Mouse (Mus musculus): ENCODE data around the gene Echdc3. TPM values are rescaled to one million over a fixed set of nuclear protein-coding genes. Genes with fewer than 3 reads are reported as not detected.

The Echdc3 gene
- polyA plus RNA-seq, 1 experiment from 2014 or later: 9.7 TPM

DNA sequence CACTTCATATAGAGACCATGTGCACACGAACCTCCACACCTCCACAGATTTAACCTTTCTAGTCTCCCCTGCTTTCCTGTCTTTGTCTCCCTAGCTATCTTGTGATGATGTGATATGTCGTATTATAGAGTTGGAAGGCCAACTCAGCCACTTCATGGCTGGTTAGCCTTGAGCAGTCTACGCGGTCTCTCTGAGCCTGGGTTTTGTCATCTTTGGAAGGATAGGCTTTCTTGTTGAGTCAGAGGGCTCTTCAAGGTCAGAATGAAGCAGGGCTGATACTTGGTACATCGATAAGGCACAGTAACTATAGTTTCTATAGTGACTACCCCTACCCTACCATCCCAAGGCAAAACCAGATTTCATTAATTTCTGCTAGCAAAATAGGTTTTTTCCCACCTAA is 28.6 kb upstream of the Echdc3 start:
- Histone ChIP-seq H3K27me3 (no peaks in the 10 kb centered on the region), H3K36me3 (no peaks in the 10 kb centered on the region), H3K4me3 (no peak overlapping the region), H3K4me1 (peaks cover 13% of the 10 kb centered on the region), H3K4me2 (no peak overlapping the region), H3K27ac (no peak overlapping the region), H3K9ac (no peak overlapping the region), H3K9me3 (peaks cover 6% of the 10 kb centered on the region; the same call in 1 of the 2 replicates)
- no peak for ATAC-seq (ENCODE audit: borderline replicate concordance, extremely low read depth, low FRiP score, low TSS enrichment)
- WGBS: 83% methylated on average over 5 of the region's 5 CpGs

GRCm38 (mm10) chr2:6240072-6240471 is 27.2 kb upstream of the Echdc3 start:
- Histone ChIP-seq H3K4me1 (peaks cover 13% of the 10 kb centered on the region), H3K36me3 (no peaks in the 10 kb centered on the region), H3K27ac (no peak overlapping the region), H3K27me3 (no peaks in the 10 kb centered on the region), H3K4me2 (no peak overlapping the region), H3K9ac (no peak overlapping the region), H3K9me3 (no peaks in the 10 kb centered on the region), H3K4me3 (no peak overlapping the region)
- WGBS: 39% methylated on average over 1 of the region's 1 CpGs
- no peak for ATAC-seq (ENCODE audit: borderline replicate concordance, extremely low read depth, low FRiP score, low TSS enrichment)

- H3K36me3 ChIP-seq: no peaks in the 10 kb centered on the region
- no peaks in the 10 kb centered on the region for H3K9me3 ChIP-seq
- peaks cover 13% of the 10 kb centered on the region for H3K4me1 ChIP-seq
- WGBS: 43% methylated on average over 4 of the region's 4 CpGs
- H3K27ac ChIP-seq: no peak overlapping the region
- H3K4me2 ChIP-seq: no peak overlapping the region
- no peak overlapping the region for H3K9ac ChIP-seq
- peak; percentile 62; the same call in 1 of the 2 replicates for ATAC-seq (ENCODE audit: borderline replicate concordance, extremely low read depth, low FRiP score, low TSS enrichment)
- no peak overlapping the region for H3K4me3 ChIP-seq
- no peaks in the 10 kb centered on the region for H3K27me3 ChIP-seq
These were observed 26.5 kb upstream of the Echdc3 start for GRCm38 (mm10) chr2:6239333-6239732.

DNA sequence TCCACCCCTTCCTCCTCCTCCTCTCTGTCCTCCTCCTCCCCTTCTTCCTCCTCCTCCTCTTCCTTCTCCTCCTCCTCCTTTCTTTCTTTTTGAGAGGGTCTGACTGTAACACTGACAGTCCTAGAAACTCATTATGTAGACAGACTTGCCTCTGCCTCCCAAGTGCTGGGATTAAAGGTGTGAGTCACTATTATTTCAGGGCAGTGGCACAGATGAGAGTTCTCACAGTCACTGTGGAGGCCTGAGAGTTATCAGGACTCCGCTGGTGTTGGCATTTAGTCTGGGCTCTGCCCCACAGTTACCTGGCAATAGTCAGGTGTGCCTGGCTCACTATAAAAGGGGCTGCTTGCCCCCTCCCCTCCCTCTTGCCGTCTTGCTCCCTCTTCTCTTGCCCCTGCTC is 25.8 kb upstream of the Echdc3 start:
- peak overlapping the region; percentile 59 for H3K27ac ChIP-seq
- WGBS: 50% methylated on average over 2 of the region's 2 CpGs
- no peaks in the 10 kb centered on the region for H3K9me3 ChIP-seq
- H3K27me3 ChIP-seq: no peaks in the 10 kb centered on the region
- H3K9ac ChIP-seq: no peak overlapping the region
- no peak overlapping the region for H3K4me2 ChIP-seq
- ATAC-seq (ENCODE audit: borderline replicate concordance, extremely low read depth, low FRiP score, low TSS enrichment): peak; percentile 40; the same call in 1 of the 2 replicates
- no peak overlapping the region for H3K4me3 ChIP-seq
- H3K4me1 ChIP-seq: peaks cover 17% of the 10 kb centered on the region
- H3K36me3 ChIP-seq: no peaks in the 10 kb centered on the region

GRCm38 (mm10) chr2:6238244-6238643 is 25.4 kb upstream of the Echdc3 start:
- no peak overlapping the region for H3K9ac ChIP-seq
- ATAC-seq (ENCODE audit: borderline replicate concordance, extremely low read depth, low FRiP score, low TSS enrichment): peak; percentile 47; the same call in 1 of the 2 replicates
- WGBS: 23% methylated on average over 4 of the region's 4 CpGs

GRCm38 (mm10) chr2:6233353-6233752 is 20.5 kb upstream of the Echdc3 start:
- H3K27ac ChIP-seq: no peak overlapping the region
- no peak overlapping the region for H3K9ac ChIP-seq
- H3K4me2 ChIP-seq: no peak overlapping the region
- no peaks in the 10 kb centered on the region for H3K9me3 ChIP-seq
- WGBS: 46% methylated on average over 6 of the region's 6 CpGs
- H3K4me1 ChIP-seq: peaks cover 18% of the 10 kb centered on the region
- no peak overlapping the region for H3K4me3 ChIP-seq
- H3K27me3 ChIP-seq: no peaks in the 10 kb centered on the region
- H3K36me3 ChIP-seq: no peaks in the 10 kb centered on the region
- no peak for ATAC-seq (ENCODE audit: borderline replicate concordance, extremely low read depth, low FRiP score, low TSS enrichment)

More at GRCm38 (mm10) chr2:6238244-6238643, 25.4 kb upstream of the Echdc3 start:
- Histone ChIP-seq H3K27ac (peak overlapping the region; percentile 59), H3K9me3 (no peaks in the 10 kb centered on the region), H3K36me3 (no peaks in the 10 kb centered on the region), H3K4me3 (no peak overlapping the region), H3K27me3 (no peaks in the 10 kb centered on the region), H3K4me2 (no peak overlapping the region), H3K4me1 (peaks cover 21% of the 10 kb centered on the region)

GRCm38 (mm10) chr2:6232755-6233154 is 19.9 kb upstream of the Echdc3 start:
- no peak overlapping the region for H3K4me2 ChIP-seq
- H3K27ac ChIP-seq: no peak overlapping the region
- H3K4me1 ChIP-seq: peaks cover 12% of the 10 kb centered on the region; the same call in 1 of the 2 replicates
- H3K9ac ChIP-seq: no peak overlapping the region
- WGBS: 65% methylated on average over 7 of the region's 7 CpGs
- no peaks in the 10 kb centered on the region for H3K9me3 ChIP-seq
- H3K36me3 ChIP-seq: no peaks in the 10 kb centered on the region
- H3K27me3 ChIP-seq: no peaks in the 10 kb centered on the region
- ATAC-seq (ENCODE audit: borderline replicate concordance, extremely low read depth, low FRiP score, low TSS enrichment): no peak
- no peak overlapping the region for H3K4me3 ChIP-seq

GRCm38 (mm10) chr2:6230865-6231264 is 18.0 kb upstream of the Echdc3 start:
- Histone ChIP-seq H3K27me3 (no peaks in the 10 kb centered on the region), H3K36me3 (no peaks in the 10 kb centered on the region), H3K27ac (no peak overlapping the region), H3K4me3 (no peak overlapping the region), H3K9ac (no peak overlapping the region), H3K4me1 (peaks cover 12% of the 10 kb centered on the region; the same call in 1 of the 2 replicates), H3K4me2 (no peak overlapping the region), H3K9me3 (no peaks in the 10 kb centered on the region)
- 59% methylated on average over 6 of the region's 6 CpGs for WGBS
- no peak for ATAC-seq (ENCODE audit: borderline replicate concordance, extremely low read depth, low FRiP score, low TSS enrichment)

GRCm38 (mm10) chr2:6229597-6230290 is 16.9 kb upstream of the Echdc3 start:
- Histone ChIP-seq H3K27ac (no peak overlapping the region), H3K9me3 (no peaks in the 10 kb centered on the region), H3K4me3 (no peak overlapping the region), H3K4me1 (peaks cover 12% of the 10 kb centered on the region; the same call in 1 of the 2 replicates), H3K36me3 (no peaks in the 10 kb centered on the region), H3K4me2 (no peak overlapping the region), H3K9ac (no peak overlapping the region), H3K27me3 (no peaks in the 10 kb centered on the region)
- no peak for ATAC-seq (ENCODE audit: borderline replicate concordance, extremely low read depth, low FRiP score, low TSS enrichment)
- WGBS: 53% methylated on average over 5 of the region's 5 CpGs

GRCm38 (mm10) chr2:6227059-6227445 is 14.2 kb upstream of the Echdc3 start:
- H3K9ac ChIP-seq: no peak overlapping the region
- no peak overlapping the region for H3K27ac ChIP-seq
- H3K9me3 ChIP-seq: no peaks in the 10 kb centered on the region
- no peak overlapping the region for H3K4me3 ChIP-seq
- ATAC-seq (ENCODE audit: borderline replicate concordance, extremely low read depth, low FRiP score, low TSS enrichment): no peak
- no peaks in the 10 kb centered on the region for H3K27me3 ChIP-seq
- no peak overlapping the region for H3K4me2 ChIP-seq
- H3K4me1 ChIP-seq: no peaks in the 10 kb centered on the region
- 69% methylated on average over 7 of the region's 7 CpGs for WGBS
- H3K36me3 ChIP-seq: no peaks in the 10 kb centered on the region

GRCm38 (mm10) chr2:6226361-6227058 is 13.7 kb upstream of the Echdc3 start:
- Histone ChIP-seq H3K9me3 (no peaks in the 10 kb centered on the region), H3K27ac (no peak overlapping the region; the same call in 1 of the 2 replicates), H3K27me3 (no peaks in the 10 kb centered on the region), H3K4me2 (no peak overlapping the region), H3K4me1 (no peaks in the 10 kb centered on the region), H3K4me3 (no peak overlapping the region), H3K36me3 (no peaks in the 10 kb centered on the region), H3K9ac (no peak overlapping the region)
- 72% methylated on average over 10 of the region's 10 CpGs for WGBS
- ATAC-seq (ENCODE audit: borderline replicate concordance, extremely low read depth, low FRiP score, low TSS enrichment): no peak

DNA sequence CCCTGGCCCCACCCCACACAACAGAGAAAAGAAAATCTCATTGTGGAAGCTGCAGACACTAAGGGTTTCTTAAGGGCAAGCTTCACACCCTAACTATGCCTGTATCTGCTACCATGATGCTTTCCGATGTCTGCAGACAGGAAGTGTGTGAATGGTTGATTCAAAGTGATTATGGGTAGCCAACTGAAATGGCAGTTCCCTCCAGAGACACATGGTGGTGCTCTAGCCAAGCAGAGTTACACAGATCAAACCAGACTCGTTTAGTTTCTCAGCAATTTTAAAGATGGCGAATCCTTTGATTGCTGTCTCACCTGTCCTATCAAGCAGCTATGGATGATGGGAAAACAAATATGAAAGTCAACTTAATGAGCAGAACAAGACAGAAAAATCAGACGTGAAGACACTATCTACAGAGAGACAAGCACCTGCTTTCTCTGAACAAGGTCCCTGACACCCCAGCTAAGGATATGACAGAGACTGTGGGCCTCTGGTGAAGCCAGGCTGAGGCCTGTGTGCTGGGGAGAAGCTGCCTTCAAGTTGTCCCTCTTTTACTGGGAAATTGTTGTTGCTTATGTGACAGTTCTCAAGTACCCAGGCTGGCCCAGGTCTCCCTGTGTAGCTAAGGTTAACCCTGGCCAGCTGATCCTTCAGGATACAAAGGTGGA is 7.4 kb upstream of the Echdc3 start:
- Histone ChIP-seq H3K4me3 (no peak overlapping the region), H3K4me1 (no peaks in the 10 kb centered on the region), H3K27me3 (no peaks in the 10 kb centered on the region), H3K4me2 (no peak overlapping the region), H3K9me3 (no peaks in the 10 kb centered on the region), H3K36me3 (no peaks in the 10 kb centered on the region), H3K9ac (no peak overlapping the region), H3K27ac (no peak overlapping the region)
- WGBS: 9% methylated on average over 4 of the region's 4 CpGs
- ATAC-seq (ENCODE audit: borderline replicate concordance, extremely low read depth, low FRiP score, low TSS enrichment): peak; percentile 55; the same call in 1 of the 2 replicates
